Mouse (Mus musculus) ES-E14 (cell line): Measurements from ENCODE around the gene Gm49368. TPM values are rescaled to one million over a fixed set of nuclear protein-coding genes. Genes with fewer than 3 reads are reported as not detected.
"Not testable (repeated sequence)": the region's sequence is repeated elsewhere in the genome, so short reads cannot be mapped to it uniquely, and the experiment has no call there.

Experiments used
- DNase-seq: peaks from one replicate; pipeline ENCODE4 v3.0.0-alpha.2; 2013; ENCODE audit warnings: low read depth, low spot score
- H3K27ac ChIP-seq: 2 replicates; pipeline ENCODE4 v1.5.1; 2012; ENCODE audit warnings: low read depth, mild to moderate bottlenecking, low read length, moderate library complexity, mixed read lengths; ENCODE audit not compliant: poor library complexity, insufficient read depth, severe bottlenecking
- H3K36me3 ChIP-seq: 2 replicates; pipeline ENCODE4 v1.6.1; 2012; ENCODE audit warnings: mild to moderate bottlenecking, low read length, moderate library complexity, mixed read lengths; ENCODE audit not compliant: control insufficient read depth, poor library complexity, insufficient read depth, severe bottlenecking
- H3K4me1 ChIP-seq, 2 experiments: fragments of 150-350 bp in 1 of 2; sonication (generic) in 1 of 2; 2 replicates each; pipeline ENCODE4 v1.6.1; 2012; ENCODE audit warnings: low read length in 2 of 2, mild to moderate bottlenecking in 1 of 2, mixed read lengths in 1 of 2; ENCODE audit not compliant: control insufficient read depth in 2 of 2, insufficient read depth in 2 of 2, poor library complexity in 1 of 2
- H3K4me3 ChIP-seq, 2 experiments: fragments of 150-350 bp in 1 of 2; sonication (generic) in 1 of 2; 2 replicates each; pipeline ENCODE4 v1.5.1; 2012; ENCODE audit warnings: low read length in 2 of 2, low read depth in 1 of 2, mild to moderate bottlenecking in 1 of 2, mixed read lengths in 1 of 2; ENCODE audit not compliant: insufficient read depth in 1 of 2, poor library complexity in 1 of 2, severe bottlenecking in 1 of 2
- H3K9ac ChIP-seq: 2 replicates; pipeline ENCODE4 v1.6.1; 2012; ENCODE audit warnings: low read depth, mild to moderate bottlenecking, low read length, mixed read lengths; ENCODE audit not compliant: poor library complexity, insufficient read depth, severe bottlenecking
- H3K9me3 ChIP-seq: fragments of 150-350 bp; sonication (generic); 2 replicates; pipeline ENCODE4 v1.6.1; 2012; ENCODE audit warnings: low read depth, mild to moderate bottlenecking, low read length; ENCODE audit not compliant: control insufficient read depth, insufficient read depth
- CHD2 ChIP-seq: IDR thresholded peaks from 2 replicates; pipeline ENCODE4 v1.6.1; 2014; ENCODE audit warnings: mild to moderate bottlenecking, low read depth, low read length, inconsistent platforms
- HCFC1 ChIP-seq: IDR thresholded peaks from 2 replicates; pipeline ENCODE4 v1.6.1; 2012; ENCODE audit warnings: low read length, inconsistent platforms, borderline replicate concordance; ENCODE audit not compliant: insufficient read depth
- MAFK ChIP-seq: IDR thresholded peaks from 2 replicates; pipeline ENCODE4 v1.6.1; 2014; ENCODE audit warnings: mild to moderate bottlenecking, low read depth, low read length, inconsistent platforms; ENCODE audit not compliant: insufficient read depth
- ZC3H11A ChIP-seq: IDR thresholded peaks from 2 replicates; pipeline ENCODE4 v1.6.1; 2012; ENCODE audit warnings: low read depth, mild to moderate bottlenecking, inconsistent platforms, low read length, borderline replicate concordance
- ZNF384 ChIP-seq: IDR thresholded peaks from 2 replicates; pipeline ENCODE4 v1.6.1; 2012; ENCODE audit warnings: low read depth, low read length, inconsistent platforms
- in situ Hi-C, 2 experiments: fragments of 600-800 bp; cut with MboI; formaldehyde crosslinking; loops; one replicate each; pipeline ENCODE4 v1.15.1; 2025; ENCODE audit warnings: low sequenced_read_pairs in 2 of 2, inconsistent platforms in 1 of 2; ENCODE audit not compliant: unreplicated experiment in 2 of 2
- total RNA-seq: library from RNA; depleted of rRNA; stranded (reverse); fragments of 300-350 nt; gene quantifications from 2 replicates; pipeline ENCODE4 v1.2.3, GENCODE M21; 2012

The Gm49368 gene
- total RNA-seq, 1 experiment = not detected

GRCm38 (mm10) chr7:128139611-128140010 is 77.1 kb downstream of the Gm49368 start:
- Histone ChIP-seq H3K9me3 (no peaks in the 10 kb centered on the region), H3K9ac (no peak overlapping the region), H3K4me1 (no peaks in the 10 kb centered on the region), H3K27ac (no peak overlapping the region), H3K36me3 (no peaks in the 10 kb centered on the region), H3K4me3 (no peak overlapping the region)
- in situ Hi-C loops = no loop called here
- TF ChIP-seq MAFK (no peak), ZC3H11A (no peak), HCFC1 (no peak), ZNF384 (no peak), CHD2 (no peak)
- no peak for DNase-seq

- TF ChIP-seq MAFK = no peak
- no peak for TF ChIP-seq ZNF384
- TF ChIP-seq HCFC1 = no peak
- TF ChIP-seq CHD2 = no peak
- no peak for TF ChIP-seq ZC3H11A
- no peak overlapping the region for H3K9ac ChIP-seq
- no peaks in the 10 kb centered on the region for H3K9me3 ChIP-seq
- in situ Hi-C loops = no loop called here
- H3K4me3 ChIP-seq = no peak overlapping the region
- H3K4me1 ChIP-seq = no peaks in the 10 kb centered on the region
- DNase-seq = no peak
- H3K36me3 ChIP-seq = no peaks in the 10 kb centered on the region
- no peak overlapping the region for H3K27ac ChIP-seq
Measured at GRCm38 (mm10) chr7:128150970-128151369, 88.5 kb downstream of the Gm49368 start.

- Histone ChIP-seq H3K9me3 (no peaks in the 10 kb centered on the region), H3K36me3 (no peaks in the 10 kb centered on the region), H3K27ac (no peak within 1 kb of the TSS), H3K4me1 (no peaks in the 10 kb centered on the region), H3K9ac (no peak within 1 kb of the TSS), H3K4me3 (peak within 1 kb of the TSS in 1 of 2 experiments; percentile 15; a peak in 1 of 4 replicates)
- in situ Hi-C loops = no loop called here
- TF ChIP-seq ZC3H11A (no peak), HCFC1 (no peak), CHD2 (no peak), MAFK (no peak), ZNF384 (no peak)
- no peak for DNase-seq
Measured at GRCm38 (mm10) chr7:128154076-128154475, 91.6 kb downstream of the Gm49368 start, which contains the start of gene Itgad. Gene Itgad, plus strand, starts transcription at chr7:128154376.

GRCm38 (mm10) chr7:128154924-128155323 is 92.4 kb downstream of the Gm49368 start:
- Histone ChIP-seq H3K27ac (no peak overlapping the region), H3K9me3 (no peaks in the 10 kb centered on the region), H3K4me1 (no peaks in the 10 kb centered on the region), H3K9ac (no peak overlapping the region), H3K36me3 (no peaks in the 10 kb centered on the region), H3K4me3 (no peak overlapping the region)
- TF ChIP-seq CHD2 = no peak
- TF ChIP-seq ZNF384 = no peak
- no peak for TF ChIP-seq ZC3H11A
- no peak for TF ChIP-seq HCFC1
- no peak for TF ChIP-seq MAFK
- in situ Hi-C loops = no loop called here
- DNase-seq = no peak

- H3K9ac ChIP-seq, H3K36me3 ChIP-seq, H3K9me3 ChIP-seq, in situ Hi-C loops, H3K4me3 ChIP-seq, H3K4me1 ChIP-seq, DNase-seq, H3K27ac ChIP-seq: not testable (repeated sequence)
Measured at GRCm38 (mm10) chr7:128158688-128159354, 96.3 kb downstream of the Gm49368 start.
